Mouse (Mus musculus): ENCODE results near the gene Afdn.
"Not testable (repeated sequence)": the region's sequence is repeated elsewhere in the genome, so short reads cannot be mapped to it uniquely, and the experiment has no call there.

The Afdn gene

DNA sequence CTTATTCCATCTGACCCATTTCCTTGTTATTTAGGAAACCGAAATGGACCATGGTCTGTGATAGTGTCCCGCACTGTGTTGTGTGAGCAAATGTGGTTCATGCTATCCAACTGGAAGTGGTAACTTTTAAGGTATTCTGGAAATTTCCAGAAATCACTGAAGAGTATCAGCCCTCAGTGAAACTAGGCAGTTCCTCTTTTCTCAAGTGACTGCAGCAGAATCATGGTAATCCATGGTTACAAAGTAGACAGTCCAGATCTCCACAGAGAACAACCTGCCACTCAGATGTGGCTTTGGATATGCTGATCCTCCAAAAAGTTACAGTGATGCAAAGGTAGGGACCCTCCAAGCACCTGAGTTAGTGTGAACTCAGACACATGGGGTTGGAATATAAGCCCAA lies 21.4 kb upstream of the Afdn start:
- DNase-seq (ENCODE audit: low read depth, low spot score): peak; percentile 40

DNA sequence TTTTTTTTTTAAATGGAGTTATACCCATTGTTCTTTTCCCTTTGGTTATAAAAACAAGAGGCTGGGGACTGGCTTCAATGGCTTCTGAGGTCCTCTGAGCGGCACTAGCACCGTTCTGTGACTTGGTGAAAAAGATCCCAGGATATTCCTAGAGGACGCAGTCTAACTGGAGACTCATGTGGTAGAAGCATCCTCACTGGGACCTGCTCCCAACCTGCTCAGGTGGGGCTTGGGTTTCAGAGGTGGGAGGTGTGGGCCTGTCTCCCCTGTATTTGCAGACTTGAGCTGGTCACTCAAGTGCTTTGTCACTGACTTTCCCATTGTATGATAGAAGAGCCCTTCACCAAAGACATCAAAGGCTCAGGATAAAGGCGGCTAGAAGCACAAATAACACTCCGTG lies 20.4 kb upstream of the Afdn start:
- DNase-seq (ENCODE audit: low read depth, low spot score): no peak

DNA sequence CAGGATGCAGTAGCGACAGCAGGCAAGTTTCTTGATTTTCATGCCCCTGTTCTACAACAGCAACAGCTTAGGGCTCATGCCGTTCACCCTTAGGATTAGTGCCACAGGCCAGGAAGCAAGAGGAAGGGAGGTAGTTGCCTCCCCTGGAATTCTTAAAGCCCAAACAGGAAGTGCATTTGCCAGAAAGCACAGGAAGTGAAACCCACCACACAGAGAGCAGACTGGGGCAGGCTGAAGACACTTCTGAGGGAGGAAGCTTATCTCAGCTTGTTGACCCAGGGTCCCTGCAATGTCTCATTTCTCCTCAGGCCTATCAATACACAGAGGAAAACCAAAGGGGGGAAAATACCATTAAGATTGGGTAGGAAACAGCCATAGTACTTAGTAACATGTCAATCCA lies 19.5 kb upstream of the Afdn start:
- DNase-seq (ENCODE audit: low read depth, low spot score): peak; percentile 24

DNA sequence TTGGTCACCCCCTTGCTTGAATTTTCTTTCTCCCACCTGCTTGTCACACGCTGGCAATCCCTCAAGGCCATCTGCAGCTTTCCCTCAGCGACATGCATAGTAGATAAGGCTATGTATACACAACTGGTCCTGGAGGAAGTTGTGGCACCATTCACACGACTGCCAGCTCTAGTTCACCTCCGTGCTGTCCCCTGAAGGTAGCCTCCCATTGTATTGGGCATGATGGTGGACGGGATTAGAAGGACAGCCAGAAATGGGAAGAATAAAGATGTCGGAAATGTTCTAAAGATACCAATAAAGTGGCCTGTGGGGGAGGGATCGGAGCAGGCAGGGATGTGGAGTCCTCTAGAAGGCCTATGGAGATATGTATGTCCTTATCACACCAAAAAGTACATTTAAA lies 18.7 kb upstream of the Afdn start:
- DNase-seq (ENCODE audit: low read depth, low spot score): no peak

DNA sequence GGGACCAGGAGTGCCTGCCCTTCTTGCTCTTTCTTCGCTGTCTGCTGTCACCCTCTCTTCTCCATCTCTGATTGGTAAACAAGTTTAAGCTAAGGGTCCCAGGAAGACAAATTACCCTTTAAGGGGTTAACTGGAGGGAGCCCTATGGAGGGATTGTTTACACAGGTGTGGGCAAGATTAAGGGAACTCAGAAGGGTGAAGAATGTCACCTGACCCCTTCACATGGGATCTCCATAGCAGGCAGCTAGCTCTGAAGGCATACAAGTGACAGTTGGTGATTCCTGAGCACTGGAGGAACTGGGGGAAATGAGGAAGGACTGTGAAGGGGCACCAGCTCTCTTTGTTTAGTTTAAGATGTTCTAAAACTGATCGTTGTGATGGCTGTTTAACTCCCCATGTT lies 18.0 kb upstream of the Afdn start:
- no peak for DNase-seq (ENCODE audit: low read depth, low spot score)

DNA sequence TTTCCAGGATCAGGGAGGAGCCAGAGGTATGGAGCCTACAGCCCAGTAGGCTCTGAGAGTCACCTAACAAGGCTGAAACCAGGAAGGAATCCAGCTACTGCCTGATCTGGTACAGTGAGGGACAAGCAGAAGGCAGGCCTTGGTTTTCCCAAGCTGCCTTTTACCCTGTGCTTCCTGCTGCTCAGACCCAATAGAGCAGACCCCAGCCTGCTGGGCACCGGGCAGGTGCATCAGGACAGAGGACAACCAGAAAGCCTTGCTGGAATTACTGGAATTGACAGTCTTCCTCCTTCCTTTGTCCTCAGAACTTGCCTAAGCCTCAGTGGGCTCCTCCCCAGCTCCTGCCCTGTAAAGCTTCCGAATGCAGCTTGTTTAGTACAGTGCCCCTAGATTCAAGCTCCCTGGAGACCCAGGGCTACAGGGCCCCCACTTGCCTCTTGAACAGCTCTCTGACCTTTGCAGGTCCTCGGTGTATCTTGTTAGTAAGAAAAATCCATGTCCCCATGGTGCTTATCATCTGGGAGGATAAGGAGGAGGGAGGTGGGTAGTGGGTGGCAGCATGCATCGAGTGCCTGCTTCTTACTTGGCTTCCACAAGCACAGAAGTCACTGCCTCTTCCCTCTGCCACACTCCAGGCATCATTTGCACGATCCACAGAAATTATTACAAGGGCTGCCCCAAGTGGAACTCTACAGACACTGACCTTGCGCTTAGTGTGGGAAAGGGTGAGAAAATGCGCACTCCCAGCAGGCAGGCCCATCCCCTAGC lies 17.2 kb upstream of the Afdn start:
- DNase-seq (ENCODE audit: low read depth, low spot score): no peak

DNA sequence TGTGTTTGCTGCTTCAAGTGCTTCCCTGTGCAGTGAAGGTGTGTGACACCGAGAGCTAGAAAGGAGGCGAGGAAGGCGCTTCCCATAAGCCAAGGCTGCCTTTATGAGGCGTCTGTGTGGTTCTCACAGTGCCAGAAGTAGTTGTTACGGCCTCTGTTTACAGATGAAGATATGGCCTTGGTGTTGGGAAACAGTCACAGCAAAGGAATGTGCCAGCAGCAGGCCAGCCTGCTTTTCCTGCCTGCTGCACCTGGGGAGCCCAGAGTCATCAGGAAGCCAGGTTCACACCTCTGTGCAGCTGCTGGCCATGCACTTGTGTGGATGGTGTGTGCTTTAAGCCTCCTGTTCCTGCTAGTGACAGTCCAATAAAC lies 16.6 kb upstream of the Afdn start:
- no peak for DNase-seq (ENCODE audit: low read depth, low spot score)

DNA sequence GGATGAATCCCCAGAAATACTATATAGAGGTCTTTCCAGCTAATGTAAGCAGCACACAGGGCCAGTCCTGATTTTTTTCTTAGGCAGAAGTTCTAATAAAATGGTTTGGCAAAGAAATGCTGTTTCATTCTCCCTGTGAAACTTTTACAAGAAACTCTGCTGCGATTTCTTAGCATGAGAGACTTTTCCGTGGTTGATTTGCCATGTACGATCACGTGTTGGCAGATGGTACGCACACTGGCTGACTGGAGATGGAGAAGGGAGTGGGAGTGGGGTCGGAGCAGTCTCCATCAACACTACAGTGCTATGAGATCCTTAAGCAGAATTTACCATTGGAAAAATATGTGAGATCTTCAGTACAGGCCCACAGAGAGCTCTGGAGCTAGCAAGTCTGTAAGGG lies 16.1 kb upstream of the Afdn start:
- no peak for DNase-seq (ENCODE audit: low read depth, low spot score)

DNA sequence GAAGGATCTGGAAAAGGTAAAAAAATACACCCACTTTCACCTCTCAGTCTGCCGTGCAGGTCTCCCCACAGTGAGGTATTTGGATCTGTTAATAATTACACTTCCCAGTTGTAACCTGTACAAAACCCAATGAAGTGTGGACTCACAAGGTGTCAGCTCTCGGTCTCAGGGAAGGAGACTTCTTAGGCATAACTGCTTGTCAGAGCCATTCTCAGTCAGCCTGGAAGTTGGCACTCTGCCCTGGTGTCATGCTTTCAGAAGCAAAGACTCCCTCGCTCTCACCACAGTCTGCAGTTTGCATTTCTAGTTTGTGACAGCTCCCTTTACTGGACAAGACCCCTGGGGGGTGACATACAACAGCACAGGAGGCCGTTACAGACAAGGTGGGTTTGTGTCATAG lies 15.5 kb upstream of the Afdn start:
- no peak for DNase-seq (ENCODE audit: low read depth, low spot score)

DNA sequence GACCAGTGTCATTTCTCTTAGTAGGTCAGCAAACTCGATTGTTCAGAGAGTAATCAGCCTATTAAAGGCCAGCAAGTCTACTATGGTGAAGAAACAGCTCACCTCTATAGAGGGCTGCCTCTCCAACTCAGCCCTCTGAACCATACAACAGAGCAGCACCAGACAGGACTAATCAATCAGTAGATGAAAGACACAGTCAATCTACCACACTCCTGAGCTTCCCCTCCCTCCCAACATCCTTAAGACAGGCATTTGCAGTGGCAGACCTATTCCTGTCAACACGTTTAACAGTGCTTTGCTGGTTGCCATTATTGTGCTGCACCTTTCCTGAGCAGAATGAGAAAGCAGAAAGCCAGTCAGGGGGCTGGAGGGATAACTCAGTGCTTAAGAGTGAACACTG lies 15.0 kb upstream of the Afdn start:
- DNase-seq (ENCODE audit: low read depth, low spot score): no peak

DNA sequence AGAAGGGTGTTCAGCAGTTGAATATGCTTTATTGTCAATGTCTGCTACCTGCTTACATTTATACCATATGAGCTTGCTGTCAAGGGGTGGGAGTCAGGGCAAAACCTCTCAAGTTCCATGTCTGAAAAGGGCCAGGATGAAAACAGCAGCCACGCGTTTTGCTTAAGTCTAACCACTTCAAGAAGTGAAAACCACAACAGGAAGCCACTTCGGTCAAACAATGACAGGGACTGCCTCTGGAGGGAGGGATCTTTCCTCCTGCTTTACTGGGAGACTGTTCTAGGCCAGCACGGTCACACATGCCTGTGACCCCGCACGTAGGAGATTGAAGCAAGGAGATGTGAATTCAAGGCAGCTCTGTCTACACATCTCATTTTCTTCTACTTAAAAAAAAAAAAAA lies 14.0 kb upstream of the Afdn start:
- DNase-seq (ENCODE audit: low read depth, low spot score): no peak

DNA sequence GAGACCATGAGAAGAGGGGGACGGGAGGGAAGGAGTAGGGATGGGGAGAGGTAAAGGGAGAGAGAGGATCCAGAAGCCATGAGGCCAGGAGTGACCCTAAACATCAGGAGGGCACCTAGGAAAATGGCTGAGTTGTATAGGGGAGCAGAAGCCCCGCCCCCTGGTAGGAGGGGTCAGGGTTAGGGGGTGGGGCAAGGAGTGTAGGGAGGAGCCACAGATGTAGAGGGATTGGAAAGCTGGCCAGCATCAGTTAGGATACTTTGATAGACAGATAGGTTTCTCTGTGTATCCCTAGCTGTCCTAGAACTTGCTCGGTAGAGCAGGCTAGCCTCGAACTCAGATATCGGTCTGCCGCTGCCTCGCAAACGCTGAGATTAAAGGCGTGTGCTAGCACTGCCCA lies 12.7 kb upstream of the Afdn start:
- no peak for DNase-seq (ENCODE audit: low read depth, low spot score)

DNA sequence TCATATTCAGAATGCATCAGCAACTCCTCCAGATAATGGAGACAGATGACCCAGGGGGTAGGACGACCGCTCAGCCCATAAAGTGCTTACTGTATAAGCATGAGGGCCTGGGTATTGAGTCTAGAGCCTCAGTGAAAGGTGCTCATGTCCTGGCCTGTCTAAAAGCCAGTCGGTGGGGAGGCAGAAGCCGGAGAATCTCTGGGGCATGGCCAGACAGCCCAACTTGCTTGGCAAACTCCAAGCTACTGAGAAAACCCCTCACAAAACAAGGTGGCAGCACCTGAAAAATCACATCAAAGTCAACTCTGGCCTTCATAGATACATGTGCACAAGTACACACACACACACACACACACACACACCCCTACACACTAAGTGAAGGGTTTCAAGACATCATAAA lies 11.3 kb upstream of the Afdn start:
- DNase-seq (ENCODE audit: low read depth, low spot score): no peak

DNA sequence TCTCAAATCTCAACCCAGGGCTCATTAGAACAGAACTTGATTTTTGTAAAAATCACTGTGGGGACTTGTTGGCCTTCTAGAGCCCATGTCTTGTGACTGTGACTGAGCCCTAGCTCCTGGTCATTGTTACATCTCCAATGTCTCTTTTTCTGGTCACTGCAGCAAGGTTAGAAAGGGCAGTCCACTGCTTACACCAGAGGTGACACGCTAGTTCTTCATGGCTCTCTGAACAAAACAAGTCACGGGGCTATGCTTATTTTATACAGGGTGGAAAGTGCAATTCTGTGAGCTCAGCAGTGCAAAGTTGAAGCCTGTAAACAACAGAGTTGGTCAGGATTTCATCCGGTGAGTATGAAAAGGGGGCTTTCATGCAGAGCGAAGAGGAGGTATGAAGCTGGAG lies 6.4 kb upstream of the Afdn start:
- DNase-seq (ENCODE audit: low read depth, low spot score): no peak

DNA sequence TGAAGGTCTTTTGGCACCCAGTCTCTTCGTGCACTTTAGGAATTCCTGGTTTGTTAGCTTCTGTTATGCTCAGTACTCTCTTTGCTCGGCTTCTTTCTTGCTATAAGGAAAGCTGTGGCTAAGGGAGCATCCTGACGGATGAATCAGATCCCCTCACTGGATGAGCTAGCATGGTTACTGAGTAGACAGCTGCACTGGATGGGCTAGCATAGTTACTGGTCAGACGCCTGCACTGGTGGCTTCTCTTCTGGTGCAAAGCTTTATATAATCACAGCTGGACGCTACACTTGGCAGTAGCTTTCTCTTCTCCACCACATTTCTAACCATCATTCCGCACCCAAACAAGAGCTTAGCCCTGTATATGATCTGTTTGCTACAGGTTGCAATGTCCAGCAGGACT lies 5.4 kb upstream of the Afdn start:
- DNase-seq (ENCODE audit: low read depth, low spot score): no peak

DNA sequence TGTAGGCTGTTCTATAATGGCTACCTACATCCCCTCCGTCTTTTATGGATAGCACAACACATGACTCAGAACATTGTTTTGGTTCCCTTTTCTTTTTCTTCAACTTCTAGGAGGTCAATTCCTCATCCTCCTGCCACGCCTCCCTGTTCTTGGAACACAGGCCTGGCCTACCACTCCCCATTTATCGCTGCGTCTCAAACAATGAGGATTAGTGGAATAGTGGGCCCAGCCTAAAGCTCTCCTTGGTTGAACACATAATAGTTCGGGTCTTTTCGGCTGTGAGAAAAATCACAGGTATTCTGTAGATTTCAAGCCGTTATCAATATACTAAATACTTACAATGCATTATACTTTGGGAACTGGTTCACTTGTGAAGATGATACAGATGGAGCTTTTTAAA lies 1.8 kb upstream of the Afdn start:
- DNase-seq (ENCODE audit: low read depth, low spot score): no peak

DNA sequence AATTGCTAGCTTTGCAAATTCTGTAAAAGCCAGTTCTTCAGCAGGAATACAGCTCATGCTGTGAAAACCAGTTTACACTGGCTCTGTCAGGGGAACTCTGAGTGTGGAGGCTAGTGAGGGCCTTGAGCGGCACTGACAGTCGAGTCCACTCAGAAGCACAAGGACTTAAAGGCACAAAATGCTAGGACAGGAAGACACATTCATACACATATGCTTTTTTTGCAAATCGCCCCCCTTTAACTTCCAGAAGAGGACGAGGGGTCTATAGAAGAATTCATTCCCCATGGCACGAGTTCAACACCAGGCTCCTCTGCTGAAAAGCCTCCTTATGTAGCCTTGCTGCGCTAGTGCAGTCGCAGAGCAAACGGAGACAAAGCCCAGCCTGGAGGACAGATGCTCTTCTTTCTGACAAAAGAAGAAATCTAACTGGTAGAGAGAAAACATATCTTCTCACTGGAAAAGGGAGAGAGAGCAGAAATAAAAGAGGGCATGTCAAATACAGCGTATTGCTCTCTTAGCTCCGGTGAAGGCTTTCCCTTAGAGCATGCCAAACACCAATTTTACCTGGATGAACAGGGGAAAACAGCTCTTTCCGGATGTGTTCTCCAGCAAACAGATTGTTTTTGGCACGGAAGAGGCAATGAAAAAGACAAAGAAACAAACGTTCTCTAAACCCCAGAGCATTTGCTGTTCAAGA lies 1.0 kb upstream of the Afdn start:
- DNase-seq (ENCODE audit: low read depth, low spot score): no peak

DNA sequence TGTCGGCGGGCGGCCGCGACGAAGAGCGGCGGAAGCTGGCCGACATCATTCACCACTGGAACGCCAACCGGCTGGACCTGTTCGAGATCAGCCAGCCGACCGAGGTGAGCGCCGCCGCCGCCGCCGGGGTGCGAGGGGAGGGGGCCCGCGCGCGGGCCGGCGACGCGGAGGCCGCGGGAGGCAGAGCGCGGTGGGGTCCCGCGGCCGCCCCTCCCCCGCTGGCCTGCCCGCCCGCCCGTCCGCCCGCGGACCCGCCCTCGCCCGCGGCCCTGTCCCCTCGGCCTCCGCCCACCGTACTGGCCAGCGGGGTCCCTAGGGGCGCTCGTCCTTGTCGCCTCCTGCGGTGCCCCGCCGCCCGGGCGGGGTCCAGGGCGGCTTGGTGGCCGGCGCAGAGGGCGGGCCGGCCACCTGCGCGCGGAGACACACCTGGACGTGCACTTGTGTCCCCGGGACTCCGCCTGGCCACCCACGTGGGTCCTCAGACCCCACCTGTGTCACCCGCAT lies 388 bp downstream of the Afdn start:
- peak; percentile 32 for DNase-seq (ENCODE audit: low read depth, low spot score)

DNA sequence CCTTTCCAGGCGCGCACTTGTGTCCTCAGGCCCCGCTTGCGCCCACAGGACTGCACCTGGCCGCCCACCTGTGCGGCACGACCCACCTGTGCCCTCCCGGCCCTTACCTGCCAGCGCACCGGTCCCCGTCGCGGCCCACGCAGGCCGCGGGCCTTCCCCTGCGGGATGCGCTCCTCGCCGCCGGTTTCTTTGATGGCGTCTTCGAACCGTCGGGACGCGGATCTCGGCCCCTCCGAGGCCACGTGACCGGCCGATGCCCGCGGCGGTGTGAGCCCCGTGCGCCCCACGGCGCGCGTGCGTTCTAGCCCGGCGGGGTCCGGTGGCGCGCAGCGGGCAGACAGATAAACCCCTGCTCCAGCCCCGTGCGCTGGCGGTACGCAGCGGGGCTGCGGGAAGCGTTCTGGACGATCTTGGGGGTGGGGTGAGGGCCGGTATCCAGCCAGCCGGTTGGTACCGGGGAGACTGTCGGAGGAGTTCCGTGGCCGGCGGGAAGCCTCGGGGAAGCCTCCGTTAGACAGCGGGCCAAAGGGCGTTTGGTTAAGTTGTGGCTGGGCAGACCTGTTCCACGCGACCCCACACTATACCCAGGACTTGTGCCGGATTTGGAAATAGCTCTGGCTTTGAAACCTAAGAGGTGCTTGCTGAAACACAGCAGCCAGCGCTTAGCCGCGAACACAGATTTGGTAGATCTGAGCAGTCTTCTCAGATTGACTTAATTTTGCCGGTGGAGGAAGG lies 1.0 kb downstream of the Afdn start, which contains the start of gene Tcte2:
Gene Tcte2 (minus strand): TSS at position 647 of the 735 bp plus-strand sequence.
- peak; percentile 50 for DNase-seq (ENCODE audit: low read depth, low spot score)

DNA sequence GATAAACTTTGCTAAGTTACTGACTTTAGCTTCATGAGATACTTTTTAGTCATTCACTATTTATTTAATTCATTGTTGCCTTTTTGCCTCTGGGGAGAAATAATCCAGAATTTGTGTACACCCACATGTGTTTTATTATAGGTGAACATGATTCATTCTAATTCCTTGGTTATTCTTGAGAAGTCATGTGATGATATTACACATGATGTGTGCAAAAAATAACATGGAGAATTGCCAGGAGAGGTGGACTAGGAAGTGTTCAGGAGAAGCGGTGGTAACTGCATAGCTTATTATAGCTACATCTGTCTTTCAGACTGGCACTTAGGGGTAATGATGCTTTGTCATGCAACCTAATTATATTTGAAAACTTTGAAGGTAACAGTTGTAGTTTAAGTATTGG lies 3.5 kb downstream of the Afdn start:
- no peak for DNase-seq (ENCODE audit: low read depth, low spot score)

DNA sequence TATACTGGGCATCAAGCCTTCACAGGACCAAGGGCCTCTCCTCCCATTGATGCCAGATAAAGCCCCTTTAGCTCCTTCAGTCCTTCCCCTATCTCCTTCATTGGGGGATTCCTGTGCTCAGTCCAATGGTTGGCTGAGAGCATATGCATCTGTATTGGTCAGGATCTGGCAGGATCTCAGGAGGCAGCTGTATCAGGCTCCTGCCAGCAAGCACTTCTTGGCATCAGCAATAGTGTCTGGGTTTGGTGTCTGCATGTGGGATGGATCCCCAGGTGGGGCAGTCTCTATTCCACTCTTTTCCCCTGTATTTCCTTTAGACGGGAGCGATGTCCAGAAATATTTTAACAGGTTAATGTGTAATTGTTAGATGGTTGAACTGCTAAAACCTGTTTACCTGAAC lies 4.6 kb downstream of the Afdn start:
- not testable (repeated sequence) for DNase-seq (ENCODE audit: low read depth, low spot score)

DNA sequence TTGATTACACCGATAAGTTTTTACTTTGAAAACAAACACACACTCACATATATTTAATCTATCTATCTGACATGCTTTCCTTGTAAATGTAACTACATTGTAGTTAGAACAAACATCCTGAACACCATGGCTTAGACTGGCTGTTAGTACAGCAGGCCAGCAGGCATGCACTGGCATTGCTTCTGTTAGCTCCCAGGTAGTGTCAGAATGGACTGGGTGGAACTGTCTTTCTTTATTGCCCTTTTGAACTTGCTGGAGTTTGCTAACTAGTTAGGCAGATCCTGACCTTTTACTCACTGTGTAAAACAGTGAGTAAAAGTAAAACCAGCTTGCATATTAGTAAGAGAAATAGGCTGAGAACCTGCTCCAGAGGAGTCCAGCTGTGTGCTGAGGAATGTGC lies 8.2 kb downstream of the Afdn start:
- no peak for DNase-seq (ENCODE audit: low read depth, low spot score)

DNA sequence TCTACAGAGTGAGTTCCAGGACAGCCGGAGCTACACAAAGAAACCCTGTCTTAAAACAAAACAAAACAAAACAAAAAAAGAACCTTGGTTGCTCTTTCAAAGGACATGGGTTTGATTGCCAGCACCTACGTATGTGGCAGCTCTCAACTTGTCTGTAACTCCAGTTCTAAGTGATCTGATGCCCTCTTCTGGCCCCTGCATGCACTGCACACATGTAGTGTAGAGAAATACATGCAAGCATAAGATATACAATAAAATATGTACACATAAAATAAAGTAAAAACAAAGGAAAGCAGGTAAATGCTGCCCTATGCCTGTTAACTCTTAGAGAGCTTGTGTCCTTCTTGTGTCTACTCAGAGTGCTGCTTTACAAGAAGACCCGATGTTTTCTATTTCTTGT lies 8.9 kb downstream of the Afdn start:
- peak; percentile 48 for DNase-seq (ENCODE audit: low read depth, low spot score)

All from A20 (cell line).